Mouse (Mus musculus) liver, embryonic 16.5 days (tissue): ENCODE measurements at regions not wholly inside any gene's neighbourhood (a gene's known extent, or its start where the extent isn't known, plus 50 kb on each side); places are given as distances from the start of the nearest gene placed in this dataset.
"Not testable (repeated sequence)": the region's sequence is repeated elsewhere in the genome, so short reads cannot be mapped to it uniquely, and the experiment has no call there.

Experiments used
- ATAC-seq: fragments of 200-750 bp; cut with Nextera tagmentation; 2 replicates; pipeline ENCODE4 v1.8.0; 2017; ENCODE audit warnings: low read depth, mild to moderate bottlenecking, moderate number of reproducible peaks, moderate library complexity
- H3K27ac ChIP-seq: fragments of 300-500 bp; sonication (generic); 2 replicates; pipeline ENCODE4 v1.5.1; 2014; ENCODE audit warnings: mild to moderate bottlenecking, low read length
- H3K27me3 ChIP-seq: fragments of 300-500 bp; sonication (generic); 2 replicates; pipeline ENCODE4 v1.6.1; 2014; ENCODE audit warnings: low read depth, low read length, mixed read lengths; ENCODE audit not compliant: control insufficient read depth, insufficient read depth
- H3K36me3 ChIP-seq: fragments of 300-500 bp; sonication (generic); 2 replicates; pipeline ENCODE4 v1.6.1; 2014; ENCODE audit warnings: mild to moderate bottlenecking; ENCODE audit not compliant: control insufficient read depth, insufficient read depth
- H3K4me1 ChIP-seq: fragments of 300-500 bp; sonication (generic); 2 replicates; pipeline ENCODE4 v1.6.1; 2014; ENCODE audit warnings: low read depth, low read length, mixed read lengths; ENCODE audit not compliant: control insufficient read depth
- H3K4me2 ChIP-seq: fragments of 300-500 bp; sonication (generic); 2 replicates; pipeline ENCODE4 v1.6.1; 2014; ENCODE audit warnings: low read depth, low read length, mixed read lengths
- H3K4me3 ChIP-seq: fragments of 300-500 bp; sonication (generic); 2 replicates; pipeline ENCODE4 v1.5.1; 2014; ENCODE audit warnings: low read depth, mild to moderate bottlenecking, low read length
- H3K9ac ChIP-seq: fragments of 300-500 bp; sonication (generic); 2 replicates; pipeline ENCODE4 v1.6.1; 2014; ENCODE audit warnings: low read depth, low read length
- H3K9me3 ChIP-seq: fragments of 300-500 bp; sonication (generic); replicated peaks from 2 replicates; pipeline ENCODE4 v1.6.1; 2016; ENCODE audit warnings: low read length; ENCODE audit not compliant: control insufficient read depth
- WGBS: fragments of 180-500 bp; shearing (Covaris S2); extraction: QIAGEN DNeasy Blood & Tissue Kit; methylation state at CpG from one replicate; pipeline ENCODE4 v1.1.7; 2014; ENCODE audit not compliant: insufficient replicate concordance; 5-methylcytosine and 5-hydroxymethylcytosine counted together

DNA sequence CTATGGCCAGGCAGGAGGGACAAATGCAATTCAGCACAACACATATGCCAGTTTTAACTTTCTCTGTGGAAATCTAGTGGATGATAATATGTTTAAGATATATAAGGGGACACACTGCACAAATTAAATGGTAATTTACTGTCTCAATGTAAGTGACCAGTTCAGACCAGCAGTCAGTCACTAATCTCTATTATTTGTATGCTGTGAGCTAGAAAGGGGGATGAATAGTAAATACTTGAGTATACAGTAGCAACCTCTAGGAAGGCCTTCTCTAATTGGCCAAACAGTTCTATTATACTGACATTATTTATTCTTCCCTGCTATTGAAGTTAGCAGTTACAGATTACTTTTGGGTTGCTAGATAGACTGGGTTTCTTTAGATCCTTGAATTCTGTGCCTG lies 391.2 kb downstream of the Fign start:
- Histone ChIP-seq H3K4me1 (no peaks in the 10 kb centered on the region), H3K4me2 (no peak overlapping the region), H3K27me3 (no peaks in the 10 kb centered on the region), H3K9ac (no peak overlapping the region), H3K4me3 (no peak overlapping the region), H3K27ac (no peak overlapping the region), H3K9me3 (no peaks in the 10 kb centered on the region), H3K36me3 (no peaks in the 10 kb centered on the region)
- no peak for ATAC-seq

DNA sequence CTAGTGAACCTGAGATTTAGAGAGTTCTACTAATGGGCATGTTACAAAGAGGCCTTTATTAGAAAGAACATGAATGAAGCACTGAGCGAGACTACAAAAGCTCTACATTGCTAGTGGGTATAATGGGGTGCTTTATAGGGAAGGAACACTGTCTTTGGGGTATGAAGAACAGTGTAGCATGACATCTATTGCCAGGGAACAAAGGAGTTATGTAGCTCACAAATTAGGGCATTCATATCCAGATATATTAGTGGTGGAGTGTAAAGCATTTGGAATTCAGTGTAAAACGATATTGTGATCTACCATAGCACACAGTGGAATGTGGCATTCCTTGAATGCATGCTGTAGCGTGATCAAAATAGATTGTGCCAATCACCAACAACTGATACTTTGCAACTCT lies 391.7 kb downstream of the Fign start:
- WGBS = 60% methylated on average over 3 of the region's 3 CpGs

DNA sequence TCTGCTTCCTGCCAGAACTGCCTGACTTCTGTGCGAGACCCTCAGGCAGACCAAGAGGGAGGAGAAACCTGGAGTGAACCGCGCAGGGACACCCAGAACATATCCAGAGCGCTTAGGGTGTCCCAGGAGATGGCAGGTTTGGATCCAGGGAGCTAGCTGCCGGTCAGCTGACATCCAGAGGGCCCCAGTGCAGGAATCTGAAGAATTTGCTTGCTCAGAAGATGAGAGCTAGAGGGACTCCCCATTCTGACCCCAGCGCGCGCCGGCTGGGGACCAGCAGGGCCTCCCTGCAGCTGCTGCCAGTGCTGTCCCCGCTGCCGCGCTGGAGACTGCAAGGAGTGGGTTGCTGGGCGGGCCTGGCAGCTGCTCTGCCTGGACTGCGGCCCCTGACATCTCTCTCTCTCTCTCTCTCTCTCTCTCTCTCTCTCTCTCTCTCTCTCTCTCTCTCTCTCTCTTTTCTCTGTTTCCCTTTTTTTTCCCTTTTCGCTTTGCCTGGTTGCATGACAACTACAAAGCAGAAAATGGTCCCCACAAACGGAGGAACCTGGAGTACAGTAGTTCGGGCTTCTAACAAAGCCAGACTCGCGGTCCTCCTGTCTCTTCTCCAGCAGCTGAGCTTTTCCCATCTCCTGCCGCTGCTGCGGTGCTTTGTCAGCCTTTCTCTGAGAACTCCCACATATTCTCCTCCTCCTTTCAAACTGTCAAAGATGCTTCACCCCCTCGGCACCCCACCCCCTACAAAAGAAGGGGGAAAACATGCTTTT lies 395.3 kb downstream of the Fign start:
- H3K4me3 ChIP-seq = peak overlapping the region; percentile 9; the same call in 1 of the 2 replicates
- no peaks in the 10 kb centered on the region for H3K36me3 ChIP-seq
- 2% methylated on average over 21 of the region's 22 CpGs for WGBS
- peak; percentile 48 for ATAC-seq
- H3K9ac ChIP-seq = no peak overlapping the region
- H3K4me2 ChIP-seq = peak overlapping the region; percentile 27
- H3K9me3 ChIP-seq = no peaks in the 10 kb centered on the region
- H3K4me1 ChIP-seq = no peaks in the 10 kb centered on the region
- H3K27ac ChIP-seq = no peak overlapping the region
- H3K27me3 ChIP-seq = no peaks in the 10 kb centered on the region

More for the DNA sequence above, 391.7 kb downstream of the Fign start:
- H3K36me3 ChIP-seq = no peaks in the 10 kb centered on the region
- H3K4me2 ChIP-seq = no peak overlapping the region
- no peak overlapping the region for H3K4me3 ChIP-seq
- no peak overlapping the region for H3K9ac ChIP-seq
- no peak for ATAC-seq
- H3K27ac ChIP-seq = no peak overlapping the region
- no peaks in the 10 kb centered on the region for H3K9me3 ChIP-seq
- no peaks in the 10 kb centered on the region for H3K27me3 ChIP-seq
- no peaks in the 10 kb centered on the region for H3K4me1 ChIP-seq

DNA sequence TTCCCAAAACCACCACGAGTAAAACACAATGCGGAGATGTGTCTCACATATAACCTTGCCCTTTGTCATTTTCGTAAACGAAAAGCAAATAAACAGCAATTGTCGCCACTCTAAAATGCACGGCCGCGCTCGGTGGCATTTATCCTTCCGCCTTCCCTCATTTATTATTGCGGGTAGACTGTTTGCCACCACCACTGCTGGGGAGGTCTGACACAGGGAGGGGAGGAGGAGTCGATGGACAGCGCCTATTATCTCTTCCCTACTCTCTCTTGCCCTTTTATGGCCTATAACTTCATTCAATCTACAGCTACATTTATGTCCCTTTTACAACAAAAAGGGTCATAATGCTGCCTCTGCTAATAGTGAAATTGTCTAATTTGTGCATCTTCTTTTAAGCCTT lies 396.0 kb downstream of the Fign start:
- H3K4me3 ChIP-seq = no peak overlapping the region; the same call in 1 of the 2 replicates
- WGBS = 30% methylated on average over 13 of the region's 13 CpGs

DNA sequence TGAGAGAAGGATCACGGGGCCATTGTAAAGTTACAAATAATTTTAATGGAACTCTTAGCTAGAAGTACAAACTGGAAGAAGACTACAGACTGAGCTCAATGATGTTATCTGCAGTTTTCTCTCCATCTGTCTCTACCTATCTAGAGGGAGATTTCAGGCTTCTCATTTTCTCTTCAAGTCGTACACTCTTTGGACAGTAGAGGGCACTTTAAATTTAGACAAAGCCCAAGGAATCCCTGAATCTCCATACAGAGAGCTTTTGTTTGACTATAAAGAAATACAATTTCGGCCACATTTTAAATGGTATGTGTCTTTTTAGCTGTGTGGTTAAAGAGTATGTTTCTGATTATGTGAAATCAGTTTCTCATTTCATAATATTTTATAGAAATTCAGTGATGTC lies 397.6 kb downstream of the Fign start:
- Histone ChIP-seq H3K27me3 (no peaks in the 10 kb centered on the region), H3K27ac (no peak overlapping the region), H3K4me1 (no peaks in the 10 kb centered on the region), H3K9ac (no peak overlapping the region), H3K4me3 (no peak overlapping the region), H3K9me3 (no peaks in the 10 kb centered on the region), H3K36me3 (no peaks in the 10 kb centered on the region), H3K4me2 (no peak overlapping the region)
- ATAC-seq = no peak
- WGBS = 18% methylated on average over 3 of the region's 3 CpGs

More for the DNA sequence above, 396.0 kb downstream of the Fign start:
- H3K27me3 ChIP-seq = no peaks in the 10 kb centered on the region
- ATAC-seq = no peak
- peak overlapping the region; percentile 27 for H3K4me2 ChIP-seq
- H3K27ac ChIP-seq = no peak overlapping the region
- no peaks in the 10 kb centered on the region for H3K4me1 ChIP-seq
- no peak overlapping the region for H3K9ac ChIP-seq
- no peaks in the 10 kb centered on the region for H3K9me3 ChIP-seq
- H3K36me3 ChIP-seq = no peaks in the 10 kb centered on the region

DNA sequence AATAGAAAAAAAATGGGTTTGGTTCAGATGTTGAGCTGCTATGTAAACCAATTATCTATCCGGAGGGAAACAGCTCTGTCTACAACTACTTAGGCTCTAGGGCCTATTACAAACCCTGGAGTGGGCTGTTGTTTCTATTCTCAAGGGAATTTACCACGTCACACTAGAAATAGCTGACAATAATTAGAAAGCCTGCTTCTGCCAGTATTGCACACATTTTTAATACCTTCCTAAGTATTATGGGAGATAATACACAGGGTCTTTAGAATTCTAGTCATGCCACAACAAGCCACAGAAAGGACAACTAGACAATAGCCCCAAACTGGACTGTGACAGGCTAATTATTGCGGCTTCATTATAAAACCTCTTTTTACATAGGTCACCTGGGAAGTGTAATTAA lies 428.1 kb downstream of the Fign start:
- 71% methylated on average over 3 of the region's 3 CpGs for WGBS
- Histone ChIP-seq H3K4me1 (no peaks in the 10 kb centered on the region), H3K4me2 (no peak overlapping the region), H3K9me3 (no peaks in the 10 kb centered on the region), H3K27ac (no peak overlapping the region), H3K4me3 (no peak overlapping the region), H3K27me3 (no peaks in the 10 kb centered on the region), H3K9ac (no peak overlapping the region), H3K36me3 (no peaks in the 10 kb centered on the region)
- ATAC-seq = no peak

- ATAC-seq = no peak
- H3K4me3 ChIP-seq = no peak overlapping the region
- H3K4me2 ChIP-seq = no peak overlapping the region
- H3K9ac ChIP-seq = no peak overlapping the region
- H3K4me1 ChIP-seq = no peaks in the 10 kb centered on the region
- no peaks in the 10 kb centered on the region for H3K9me3 ChIP-seq
- H3K36me3 ChIP-seq = no peaks in the 10 kb centered on the region
- H3K27me3 ChIP-seq = no peaks in the 10 kb centered on the region
- 61% methylated on average over 7 of the region's 7 CpGs for WGBS
- H3K27ac ChIP-seq = no peak overlapping the region
These were observed 429.1 kb downstream of the Fign start for GRCm38 (mm10) chr2:63668784-63669183.

GRCm38 (mm10) chr2:63659947-63660346 lies 437.9 kb downstream of the Fign start:
- WGBS = 58% methylated on average over 2 of the region's 2 CpGs
- not testable (repeated sequence) for H3K4me2 ChIP-seq, H3K9ac ChIP-seq, H3K4me3 ChIP-seq, H3K4me1 ChIP-seq, ATAC-seq, H3K36me3 ChIP-seq, H3K27ac ChIP-seq, H3K27me3 ChIP-seq, H3K9me3 ChIP-seq
